Mouse (Mus musculus) stomach, embryonic 15.5 days (tissue): ENCODE results near the gene Lrr1. TPM values are rescaled to one million over a fixed set of nuclear protein-coding genes. Genes with fewer than 3 reads are reported as not detected.

ENCODE experiments used
- ATAC-seq: fragments of 200-750 bp; cut with Nextera tagmentation; 2 replicates; pipeline ENCODE4 v1.8.0; 2017; ENCODE audit warnings: low read depth, moderate number of reproducible peaks, moderate TSS enrichment; ENCODE audit not compliant: insufficient read depth, low FRiP score
- H3K27ac ChIP-seq: fragments of 300-500 bp; sonication (generic); 2 replicates; pipeline ENCODE4 v1.5.1; 2015; ENCODE audit warnings: mild to moderate bottlenecking, inconsistent platforms
- H3K27me3 ChIP-seq: fragments of 300-500 bp; sonication (generic); replicated peaks from 2 replicates; pipeline ENCODE4 v1.6.1; 2015; ENCODE audit warnings: inconsistent platforms
- H3K36me3 ChIP-seq: fragments of 300-500 bp; sonication (generic); 2 replicates; pipeline ENCODE4 v1.6.1; 2015; ENCODE audit warnings: inconsistent platforms
- H3K4me1 ChIP-seq: fragments of 300-500 bp; sonication (generic); 2 replicates; pipeline ENCODE4 v1.6.1; 2015; ENCODE audit warnings: inconsistent platforms
- H3K4me2 ChIP-seq: fragments of 300-500 bp; sonication (generic); 2 replicates; pipeline ENCODE4 v1.6.1; 2015; ENCODE audit warnings: mild to moderate bottlenecking, inconsistent platforms
- H3K4me3 ChIP-seq: fragments of 300-500 bp; sonication (generic); replicated peaks from 2 replicates; pipeline ENCODE4 v1.5.1; 2015; ENCODE audit warnings: inconsistent platforms
- H3K9ac ChIP-seq: fragments of 300-500 bp; sonication (generic); 2 replicates; pipeline ENCODE4 v1.6.1; 2015; ENCODE audit warnings: inconsistent platforms
- H3K9me3 ChIP-seq: fragments of 300-500 bp; sonication (generic); 2 replicates; pipeline ENCODE4 v1.6.1; 2016; ENCODE audit warnings: inconsistent platforms
- WGBS: fragments of 180-500 bp; shearing (Covaris S2); methylation state at CpG from one replicate; pipeline ENCODE4 v1.1.7; 2015; 5-methylcytosine and 5-hydroxymethylcytosine counted together
- polyA plus RNA-seq: library from polyadenylated mRNA; unstranded; fragments of >200 nt; fragmentation: Nextera tagmentation; extraction: Ambion mirVana; gene quantifications from 2 replicates; pipeline ENCODE4 v1.2.1, GENCODE M21; 2015

Lrr1 gene
- polyA plus RNA-seq, 1 experiment from 2014 or later, result 19.9 TPM

DNA sequence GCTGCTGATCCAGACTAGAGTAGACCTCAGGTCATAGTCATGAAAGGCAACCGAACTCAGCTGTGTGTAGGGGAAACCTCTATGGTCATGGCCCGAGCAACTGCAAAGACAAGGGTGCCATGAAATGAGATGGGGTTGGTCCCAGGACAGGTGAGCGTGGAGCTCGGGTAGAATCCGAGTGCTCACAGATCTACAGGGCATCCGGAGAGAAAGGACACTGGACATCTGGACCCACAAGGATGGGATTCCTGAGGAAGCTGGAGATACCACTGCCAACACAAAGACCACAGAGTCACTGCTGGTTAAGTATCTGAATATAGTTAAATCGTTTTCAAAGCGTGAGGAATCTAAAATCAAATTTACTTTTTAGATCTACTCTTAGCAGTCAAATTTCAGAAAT, 38.8 kb downstream of the Lrr1 start:
- peaks cover 9% of the 10 kb centered on the region; the same call in 1 of the 2 replicates for H3K36me3 ChIP-seq
- H3K4me1 ChIP-seq, result no peaks in the 10 kb centered on the region
- no peaks in the 10 kb centered on the region for H3K9me3 ChIP-seq
- H3K9ac ChIP-seq, result no peak overlapping the region
- no peaks in the 10 kb centered on the region for H3K27me3 ChIP-seq
- H3K4me3 ChIP-seq, result no peak overlapping the region
- ATAC-seq, result no peak
- H3K4me2 ChIP-seq, result no peak overlapping the region
- 95% methylated on average over 8 of the region's 8 CpGs for WGBS
- H3K27ac ChIP-seq, result no peak overlapping the region

DNA sequence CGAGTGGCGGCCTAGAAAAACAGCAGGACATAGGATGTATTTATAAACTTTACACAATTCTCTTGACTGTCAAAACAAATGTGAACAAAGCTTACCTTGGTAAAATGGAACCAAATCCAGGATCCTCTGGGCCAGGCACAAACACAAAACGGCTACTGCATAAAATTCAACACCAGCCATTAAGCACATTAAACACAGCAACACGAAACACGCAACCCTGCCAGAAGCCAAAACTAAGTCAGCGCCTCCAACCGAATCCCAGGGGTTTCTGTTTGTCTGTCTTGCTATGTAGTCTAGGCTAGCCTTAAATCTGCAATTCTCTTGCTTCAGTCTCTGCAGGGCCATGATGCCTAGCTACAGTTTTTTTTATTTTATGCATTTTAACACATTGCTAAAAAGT, 39.3 kb downstream of the Lrr1 start:
- WGBS, result 93% methylated on average over 7 of the region's 7 CpGs
- H3K27me3 ChIP-seq, result no peaks in the 10 kb centered on the region
- H3K4me3 ChIP-seq, result no peak overlapping the region
- no peak for ATAC-seq
- H3K27ac ChIP-seq, result no peak overlapping the region
- no peaks in the 10 kb centered on the region for H3K9me3 ChIP-seq
- H3K9ac ChIP-seq, result no peak overlapping the region
- H3K4me1 ChIP-seq, result no peaks in the 10 kb centered on the region
- H3K36me3 ChIP-seq, result peaks cover 10% of the 10 kb centered on the region; the same call in 1 of the 2 replicates
- H3K4me2 ChIP-seq, result no peak overlapping the region

DNA sequence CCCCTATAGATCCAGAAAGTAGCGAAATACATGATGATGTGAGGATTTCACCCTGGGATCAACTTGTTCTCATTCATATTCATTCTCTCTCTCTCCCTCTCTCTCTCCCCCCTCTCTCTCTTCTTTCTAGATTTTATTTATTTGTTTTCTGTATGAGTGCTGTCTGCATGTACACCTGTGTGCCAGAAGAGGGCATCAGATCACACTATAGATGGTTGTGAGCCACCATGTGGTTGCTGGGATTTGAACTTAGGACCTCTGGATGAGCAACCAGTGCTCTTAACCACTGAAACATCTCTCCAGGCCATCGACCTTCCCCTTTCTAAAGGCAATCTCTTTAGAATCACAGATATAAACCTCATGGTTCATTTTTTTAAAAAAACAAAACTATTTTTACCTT, 39.9 kb downstream of the Lrr1 start:
- H3K4me1 ChIP-seq, result no peaks in the 10 kb centered on the region
- no peaks in the 10 kb centered on the region for H3K27me3 ChIP-seq
- ATAC-seq, result no peak
- no peaks in the 10 kb centered on the region for H3K9me3 ChIP-seq
- H3K36me3 ChIP-seq, result peaks cover 14% of the 10 kb centered on the region
- no peak overlapping the region for H3K4me3 ChIP-seq
- no peak overlapping the region for H3K4me2 ChIP-seq
- WGBS, result 92% methylated on average over 2 of the region's 2 CpGs
- H3K27ac ChIP-seq, result no peak overlapping the region
- H3K9ac ChIP-seq, result no peak overlapping the region

DNA sequence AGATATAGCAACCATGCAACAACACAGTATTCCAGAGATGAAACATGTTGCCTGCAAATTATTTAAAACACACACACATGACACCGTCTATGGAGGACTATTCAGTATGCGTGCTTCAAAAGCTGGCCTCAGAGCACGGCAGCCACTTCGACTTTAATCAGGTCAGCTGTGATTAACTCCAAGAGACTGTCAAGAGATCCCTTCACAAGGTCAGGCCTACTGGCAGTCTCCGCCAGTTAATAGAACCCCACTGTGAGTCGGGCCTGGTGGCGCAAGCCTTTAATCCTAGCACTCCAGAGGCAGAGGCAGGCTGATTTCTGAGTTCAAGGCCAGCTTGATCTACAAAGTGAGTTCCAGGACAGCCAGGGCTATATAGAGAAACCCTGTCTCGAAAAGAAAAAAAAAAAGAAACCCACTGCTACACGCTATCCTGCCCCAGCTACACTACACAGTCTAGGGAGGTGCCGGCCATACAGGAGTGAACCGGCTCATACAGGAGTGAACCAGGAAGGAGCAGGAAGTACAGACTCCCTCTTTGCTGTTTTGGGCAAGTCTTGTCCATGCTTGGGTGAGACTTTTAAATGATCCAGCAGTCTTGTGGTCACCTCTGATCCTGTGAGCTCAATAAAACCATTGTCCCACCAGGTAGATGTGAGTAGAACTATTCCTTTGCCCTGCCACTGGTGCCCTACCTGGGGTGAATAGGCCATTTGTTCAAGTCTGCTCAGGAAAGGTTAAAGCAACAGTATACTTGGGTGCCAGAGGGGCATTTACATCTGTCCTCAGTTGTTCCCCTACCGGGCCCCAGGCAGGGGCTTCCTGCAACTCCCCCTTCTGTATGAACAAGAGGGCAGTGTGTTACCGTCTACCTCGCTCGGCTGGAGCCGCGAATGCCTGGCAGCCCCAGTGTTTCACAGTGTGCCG, 41.7 kb downstream of the Lrr1 start:
- 89% methylated on average over 18 of the region's 18 CpGs for WGBS
- peaks cover 14% of the 10 kb centered on the region for H3K36me3 ChIP-seq
- ATAC-seq, result no peak

DNA sequence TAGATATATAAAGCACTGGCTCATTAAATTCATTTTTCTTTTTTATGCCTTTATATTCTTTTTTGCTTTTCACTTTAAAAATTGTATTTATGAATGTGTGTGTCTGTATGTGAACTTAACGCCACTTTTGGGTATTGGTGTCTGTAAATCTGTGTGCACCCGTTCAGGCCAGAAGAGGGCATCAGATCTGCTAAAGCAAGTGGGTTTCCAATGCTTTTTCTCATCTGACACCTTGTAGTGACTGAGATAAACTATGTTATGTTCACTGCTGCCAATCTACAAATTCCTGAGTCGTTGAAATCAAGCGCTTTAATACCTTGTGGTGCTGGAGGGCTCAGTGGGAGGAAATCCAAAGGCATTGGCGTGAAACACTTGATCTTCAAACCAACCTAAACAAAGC, 42.4 kb downstream of the Lrr1 start:
- no peak overlapping the region for H3K9ac ChIP-seq
- WGBS, result 73% methylated on average over 5 of the region's 5 CpGs
- ATAC-seq, result no peak
- no peaks in the 10 kb centered on the region for H3K9me3 ChIP-seq
- H3K27me3 ChIP-seq, result no peaks in the 10 kb centered on the region
- H3K4me3 ChIP-seq, result no peak overlapping the region
- H3K27ac ChIP-seq, result no peak overlapping the region
- peaks cover 14% of the 10 kb centered on the region for H3K36me3 ChIP-seq
- no peak overlapping the region for H3K4me2 ChIP-seq
- H3K4me1 ChIP-seq, result no peaks in the 10 kb centered on the region

More for the DNA sequence above, 41.7 kb downstream of the Lrr1 start:
- H3K4me1 ChIP-seq, result no peaks in the 10 kb centered on the region
- no peak overlapping the region for H3K9ac ChIP-seq
- H3K4me2 ChIP-seq, result no peak overlapping the region
- no peaks in the 10 kb centered on the region for H3K27me3 ChIP-seq
- no peak overlapping the region for H3K27ac ChIP-seq
- no peaks in the 10 kb centered on the region for H3K9me3 ChIP-seq
- no peak overlapping the region for H3K4me3 ChIP-seq

DNA sequence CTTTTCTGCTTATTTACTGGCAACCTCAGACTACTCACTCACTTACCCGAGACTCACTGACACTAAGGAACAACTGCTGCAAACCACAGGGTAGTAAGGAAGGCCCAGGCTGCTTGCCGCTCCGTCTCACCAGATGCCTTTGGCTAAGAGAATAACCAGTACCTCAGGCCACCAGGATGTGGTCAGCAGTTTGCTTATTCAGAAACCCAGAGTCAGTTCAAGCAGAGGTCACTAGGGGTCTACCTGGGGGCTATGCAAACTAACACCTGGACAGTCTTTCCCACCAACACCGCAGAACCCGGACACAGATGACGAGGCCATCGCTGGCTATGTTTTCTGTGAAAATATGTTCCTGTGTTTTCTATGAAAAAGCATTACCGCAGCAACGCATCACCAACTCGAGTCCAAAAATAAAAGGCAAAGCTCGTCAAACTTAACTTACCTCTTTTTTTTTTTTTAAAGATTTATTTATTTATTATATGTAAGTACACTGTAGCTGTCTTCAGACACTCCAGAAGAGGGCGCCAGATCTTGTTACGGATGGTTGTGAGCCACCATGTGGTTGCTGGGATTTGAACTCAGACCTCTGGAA, 44.7 kb downstream of the Lrr1 start:
- no peak overlapping the region for H3K27ac ChIP-seq
- no peaks in the 10 kb centered on the region for H3K27me3 ChIP-seq
- H3K36me3 ChIP-seq, result peaks cover 14% of the 10 kb centered on the region
- no peaks in the 10 kb centered on the region for H3K4me1 ChIP-seq
- H3K4me3 ChIP-seq, result no peak overlapping the region
- ATAC-seq, result no peak
- 93% methylated on average over 13 of the region's 13 CpGs for WGBS
- no peak overlapping the region for H3K9ac ChIP-seq
- no peaks in the 10 kb centered on the region for H3K9me3 ChIP-seq
- no peak overlapping the region for H3K4me2 ChIP-seq

DNA sequence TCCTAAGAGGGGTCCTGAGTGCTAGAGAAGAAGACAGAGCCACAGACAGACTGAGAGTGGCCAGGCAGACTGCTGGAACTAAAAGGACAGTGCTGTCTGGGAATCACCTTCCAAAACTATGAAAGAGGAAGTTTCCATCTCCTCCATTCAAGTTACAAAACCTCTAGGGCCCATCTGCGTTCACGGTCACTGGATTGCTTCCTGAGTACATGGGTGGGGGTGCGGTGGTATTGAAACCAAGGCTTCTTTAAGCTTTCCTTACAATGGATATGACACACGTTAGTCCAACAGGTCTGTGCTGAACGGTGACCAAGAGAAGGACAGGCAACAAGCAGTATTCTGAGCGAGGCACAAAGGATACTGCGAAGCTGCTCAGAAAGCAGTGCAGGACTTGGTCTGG, 45.8 kb downstream of the Lrr1 start:
- no peak overlapping the region for H3K27ac ChIP-seq

DNA sequence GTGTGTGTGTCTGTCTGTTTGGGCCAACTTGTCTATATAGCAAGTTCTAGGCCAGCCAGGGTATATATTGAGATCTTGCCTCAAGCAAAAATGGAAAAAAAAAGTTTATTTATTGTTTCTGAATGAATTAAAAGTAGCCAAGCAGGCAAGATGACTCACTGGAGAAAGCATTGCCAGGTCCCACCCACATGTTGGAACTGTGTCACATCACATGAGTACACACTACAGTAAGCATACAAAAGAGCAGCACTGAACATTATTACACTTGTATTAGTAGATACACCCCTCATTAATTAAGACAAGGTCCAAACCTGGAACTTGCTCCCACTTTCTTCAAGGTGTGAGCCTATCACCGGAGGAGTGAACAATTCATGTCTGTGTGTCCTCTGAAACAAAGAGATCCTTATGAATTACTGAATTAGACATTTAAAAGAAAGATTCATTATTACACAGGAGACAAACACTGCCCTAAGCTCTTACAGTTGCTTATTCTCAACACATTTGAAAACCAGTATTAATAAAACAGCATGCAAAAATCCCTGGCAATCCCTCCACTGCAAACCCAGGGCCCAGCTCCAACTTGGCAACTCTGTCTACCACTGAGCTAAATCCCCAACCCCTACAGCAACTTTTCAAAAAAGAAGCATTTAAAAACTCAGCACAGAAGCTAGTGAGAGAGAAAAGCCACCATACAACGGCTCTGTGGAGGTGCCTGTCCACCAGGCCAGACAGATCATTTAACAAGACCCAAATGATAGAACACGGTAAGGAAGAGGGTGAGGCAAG, 46.6 kb downstream of the Lrr1 start:
- ATAC-seq, result no peak
- Histone ChIP-seq H3K9ac (no peak overlapping the region), H3K4me3 (no peak overlapping the region), H3K36me3 (peaks cover 14% of the 10 kb centered on the region), H3K4me1 (no peaks in the 10 kb centered on the region), H3K4me2 (no peak overlapping the region), H3K27me3 (no peaks in the 10 kb centered on the region), H3K27ac (no peak overlapping the region), H3K9me3 (no peaks in the 10 kb centered on the region)
- 79% methylated on average over 3 of the region's 3 CpGs for WGBS

More for the DNA sequence above, 45.8 kb downstream of the Lrr1 start:
- H3K4me1 ChIP-seq, result no peaks in the 10 kb centered on the region
- no peak overlapping the region for H3K4me3 ChIP-seq
- no peaks in the 10 kb centered on the region for H3K27me3 ChIP-seq
- no peak overlapping the region for H3K4me2 ChIP-seq
- H3K36me3 ChIP-seq, result peaks cover 14% of the 10 kb centered on the region
- WGBS, result 92% methylated on average over 7 of the region's 7 CpGs
- ATAC-seq, result no peak
- no peak overlapping the region for H3K9ac ChIP-seq
- H3K9me3 ChIP-seq, result no peaks in the 10 kb centered on the region

DNA sequence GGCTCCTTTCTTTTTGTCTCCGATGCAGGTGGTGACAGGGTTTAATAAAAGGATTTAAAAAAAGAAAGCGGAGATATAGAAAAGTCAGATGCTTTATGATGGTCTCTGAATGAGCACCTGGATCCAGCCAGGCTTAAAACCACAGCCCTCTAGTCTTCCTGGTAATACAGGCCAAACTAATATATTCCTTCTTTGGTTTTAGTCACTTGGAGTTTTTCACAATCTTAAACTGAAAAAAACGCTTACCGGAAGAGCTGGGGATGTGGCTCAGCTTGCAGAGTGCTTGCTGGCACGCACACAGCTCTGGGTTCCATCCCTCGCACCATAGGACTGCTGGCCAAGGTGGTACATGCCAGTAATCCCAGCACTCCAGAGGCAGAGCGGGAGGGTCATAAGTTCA, 48.0 kb downstream of the Lrr1 start:
- Histone ChIP-seq H3K4me3 (no peak overlapping the region), H3K9me3 (no peaks in the 10 kb centered on the region), H3K4me2 (no peak overlapping the region), H3K4me1 (no peaks in the 10 kb centered on the region), H3K36me3 (peaks cover 18% of the 10 kb centered on the region), H3K9ac (no peak overlapping the region), H3K27ac (no peak overlapping the region), H3K27me3 (no peaks in the 10 kb centered on the region)
- 95% methylated on average over 7 of the region's 7 CpGs for WGBS
- ATAC-seq, result no peak

DNA sequence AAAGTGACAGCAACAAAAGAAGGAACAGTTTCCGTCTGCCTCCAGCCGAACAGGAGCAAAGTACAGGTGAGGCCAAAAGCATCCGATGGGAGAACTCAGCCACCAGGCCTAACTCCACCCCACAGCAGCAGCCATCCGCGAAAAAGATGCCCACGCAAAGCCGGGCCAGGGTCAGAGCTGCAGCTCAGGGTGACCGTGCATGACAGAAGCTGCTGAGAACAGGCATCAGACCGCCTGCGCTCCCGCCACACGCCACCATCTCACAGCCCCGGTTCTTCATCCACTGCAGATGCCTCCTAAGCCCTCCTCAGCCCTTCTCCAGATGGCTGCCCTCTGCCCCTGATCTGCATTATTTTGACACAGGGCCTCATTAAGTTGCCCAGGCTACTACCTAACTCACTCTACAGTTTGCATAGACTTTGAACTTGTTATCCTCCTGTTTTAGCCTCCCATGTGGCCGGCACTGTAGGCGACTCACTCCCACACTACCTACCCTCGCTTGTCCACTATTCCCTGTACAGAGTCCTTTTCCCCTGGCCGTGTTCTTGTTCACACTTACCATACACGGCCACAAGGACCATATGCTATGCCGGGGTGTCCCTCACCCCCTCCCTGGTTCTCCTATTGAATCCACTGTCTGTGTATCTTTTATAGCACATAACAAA, 52.1 kb downstream of the Lrr1 start:
- Histone ChIP-seq H3K27ac (no peak overlapping the region), H3K36me3 (peaks cover 4% of the 10 kb centered on the region; the same call in 1 of the 2 replicates), H3K4me1 (no peaks in the 10 kb centered on the region), H3K4me3 (no peak overlapping the region), H3K9me3 (no peaks in the 10 kb centered on the region), H3K4me2 (no peak overlapping the region), H3K9ac (no peak overlapping the region), H3K27me3 (no peaks in the 10 kb centered on the region)
- WGBS, result 90% methylated on average over 19 of the region's 19 CpGs
- no peak for ATAC-seq

DNA sequence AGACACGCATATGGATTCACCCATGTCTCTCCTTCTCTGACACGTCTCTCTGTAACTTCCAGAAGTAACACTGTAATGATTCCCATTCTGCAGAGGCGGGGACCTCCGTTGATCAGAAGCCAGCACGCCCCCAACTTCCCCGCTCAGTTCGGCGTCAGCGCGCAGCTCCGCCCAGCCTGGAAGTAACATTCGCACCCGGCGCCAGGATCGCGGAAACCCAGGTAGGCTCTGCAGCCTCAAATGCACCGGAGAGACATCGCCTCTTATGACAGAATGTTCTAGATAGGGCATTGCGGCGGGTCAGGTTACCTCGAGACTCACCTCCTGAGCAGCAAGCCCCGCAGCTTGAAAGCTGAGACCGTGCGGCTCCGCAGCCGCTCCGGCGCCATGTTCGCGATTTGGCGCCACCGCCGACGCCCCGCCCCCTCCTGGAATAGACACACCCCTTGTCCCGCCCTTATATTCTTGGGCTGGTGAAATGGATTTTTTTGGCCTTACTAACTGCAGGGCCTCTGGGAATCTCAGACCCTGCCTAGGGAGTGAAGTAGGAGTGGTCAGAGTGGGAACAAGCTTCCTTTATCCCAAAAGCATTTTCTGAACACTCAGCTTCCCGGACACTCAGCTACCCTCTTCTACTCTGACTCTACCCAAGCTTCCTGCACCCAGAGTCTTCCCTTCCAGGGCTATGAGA, 59.3 kb downstream of the Lrr1 start, which contains the start of gene Pole2:
Pole2 (minus strand) TSS at position 420 of the 691 bp plus-strand sequence.
- H3K27ac ChIP-seq, result peak within 1 kb of the TSS; percentile 94
- peaks cover 6% of the 10 kb centered on the region; the same call in 1 of the 2 replicates for H3K4me1 ChIP-seq
- H3K4me2 ChIP-seq, result peak within 1 kb of the TSS; percentile 54
- ATAC-seq, result peak; percentile 94
- no peaks in the 10 kb centered on the region for H3K9me3 ChIP-seq
- no peaks in the 10 kb centered on the region for H3K36me3 ChIP-seq
- peak within 1 kb of the TSS; percentile 78 for H3K4me3 ChIP-seq
- peak within 1 kb of the TSS; percentile 49; the same call in 1 of the 2 replicates for H3K9ac ChIP-seq
- WGBS, result under 1% methylated on average over 37 of the region's 37 CpGs
- no peaks in the 10 kb centered on the region for H3K27me3 ChIP-seq
